Mouse (Mus musculus): ENCODE measurements around the gene Dlk1. TPM values are rescaled to one million over a fixed set of nuclear protein-coding genes. Genes with fewer than 3 reads are reported as not detected.
"Not testable (repeated sequence)": the region's sequence is repeated elsewhere in the genome, so short reads cannot be mapped to it uniquely, and the experiment has no call there.

Gene Dlk1
- polyA plus RNA-seq, 1 experiment from 2014 or later = 540 TPM

DNA sequence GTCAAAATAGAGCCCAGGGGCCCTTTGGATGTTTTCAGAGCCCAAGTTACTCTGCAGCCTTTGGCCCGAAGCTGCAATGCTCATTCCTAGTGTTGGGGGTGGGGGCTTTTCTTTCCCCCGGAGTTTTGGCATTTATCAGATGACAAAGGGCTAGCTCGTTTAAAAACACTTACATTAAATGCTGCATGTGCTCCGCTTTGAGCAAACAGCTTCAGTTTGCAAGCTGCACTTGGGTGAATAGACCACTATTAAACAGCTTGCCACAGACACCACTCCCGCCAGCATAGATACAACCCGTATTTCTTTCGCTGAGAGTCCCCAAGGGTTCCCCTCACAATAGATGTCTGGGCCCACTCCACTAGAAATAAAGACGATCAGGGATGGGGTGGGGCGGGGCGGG lies 6.3 kb downstream of the Dlk1 start:
- Histone ChIP-seq H3K4me2 (no peak overlapping the region), H3K27ac (no peak overlapping the region), H3K4me3 (no peak overlapping the region), H3K9me3 (replicated peaks) (no peaks in the 10 kb centered on the region), H3K4me1 (0 out of 2 replicates have a peak, but pooled peaks cover 3% of the 10 kb centered on the region), H3K27me3 (replicated peaks) (peaks cover 74% of the 10 kb centered on the region), H3K9ac (no peak overlapping the region), H3K36me3 (peaks cover 25% of the 10 kb centered on the region)
- WGBS (ENCODE audit: insufficient replicate concordance) = 33% methylated on average over 10 of the region's 10 CpGs
- ATAC-seq = no peak

DNA sequence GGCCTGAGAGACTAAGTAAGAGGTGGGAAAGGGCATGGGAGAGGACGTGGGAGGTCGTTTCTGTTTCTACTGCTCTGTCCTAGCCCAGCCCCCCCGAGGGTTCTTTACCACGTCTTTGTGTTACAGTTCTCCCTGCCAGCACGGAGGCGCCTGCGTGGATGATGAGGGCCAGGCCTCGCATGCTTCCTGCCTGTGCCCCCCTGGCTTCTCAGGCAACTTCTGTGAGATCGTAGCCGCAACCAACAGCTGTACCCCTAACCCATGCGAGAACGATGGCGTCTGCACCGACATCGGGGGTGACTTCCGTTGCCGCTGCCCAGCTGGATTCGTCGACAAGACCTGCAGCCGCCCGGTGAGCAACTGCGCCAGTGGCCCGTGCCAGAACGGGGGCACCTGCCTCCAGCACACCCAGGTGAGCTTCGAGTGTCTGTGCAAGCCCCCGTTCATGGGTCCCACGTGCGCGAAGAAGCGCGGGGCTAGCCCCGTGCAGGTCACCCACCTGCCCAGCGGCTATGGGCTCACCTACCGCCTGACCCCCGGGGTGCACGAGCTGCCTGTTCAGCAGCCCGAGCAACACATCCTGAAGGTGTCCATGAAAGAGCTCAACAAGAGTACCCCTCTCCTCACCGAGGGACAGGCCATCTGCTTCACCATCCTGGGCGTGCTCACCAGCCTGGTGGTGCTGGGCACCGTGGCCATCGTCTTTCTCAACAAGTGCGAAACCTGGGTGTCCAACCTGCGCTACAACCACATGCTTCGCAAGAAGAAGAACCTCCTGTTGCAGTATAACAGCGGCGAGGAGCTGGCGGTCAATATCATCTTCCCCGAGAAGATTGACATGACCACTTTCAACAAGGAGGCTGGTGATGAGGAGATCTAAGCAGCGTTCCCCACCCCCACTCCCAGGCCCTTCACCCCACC lies 7.1 kb downstream of the Dlk1 start:
- no peak overlapping the region for H3K4me2 ChIP-seq
- 0 out of 2 replicates have a peak, but pooled peaks cover 3% of the 10 kb centered on the region for H3K4me1 ChIP-seq
- H3K36me3 ChIP-seq = peaks cover 25% of the 10 kb centered on the region
- no peak for ATAC-seq
- H3K9me3 ChIP-seq (replicated peaks) = no peaks in the 10 kb centered on the region
- H3K27me3 ChIP-seq (replicated peaks) = peaks cover 65% of the 10 kb centered on the region
- 31% methylated on average over 49 of the region's 49 CpGs for WGBS (ENCODE audit: insufficient replicate concordance)
- H3K9ac ChIP-seq = no peak overlapping the region
- no peak overlapping the region for H3K4me3 ChIP-seq
- peak overlapping the region; percentile 11; the same call in 1 of the 2 replicates for H3K27ac ChIP-seq

- H3K27ac ChIP-seq = no peak overlapping the region
- H3K4me2 ChIP-seq = no peak overlapping the region
- ATAC-seq = no peak
- H3K36me3 ChIP-seq = peaks cover 13% of the 10 kb centered on the region
- 49% methylated on average over 10 of the region's 10 CpGs for WGBS (ENCODE audit: insufficient replicate concordance)
- peaks cover 38% of the 10 kb centered on the region for H3K27me3 ChIP-seq (replicated peaks)
- no peaks in the 10 kb centered on the region for H3K9me3 ChIP-seq (replicated peaks)
- H3K9ac ChIP-seq = no peak overlapping the region
- no peak overlapping the region for H3K4me3 ChIP-seq
- H3K4me1 ChIP-seq = 0 out of 2 replicates have a peak, but pooled peaks cover 3% of the 10 kb centered on the region
Measured at GRCm38 (mm10) chr12:109462594-109462993, 10.0 kb downstream of the Dlk1 start.

- not testable (repeated sequence) for H3K9me3 ChIP-seq (replicated peaks); H3K4me2 ChIP-seq; H3K4me3 ChIP-seq; H3K9ac ChIP-seq; H3K27ac ChIP-seq; H3K27me3 ChIP-seq (replicated peaks); ATAC-seq; H3K36me3 ChIP-seq; H3K4me1 ChIP-seq
- WGBS (ENCODE audit: insufficient replicate concordance) = 51% methylated on average over 4 of the region's 4 CpGs
Measured at GRCm38 (mm10) chr12:109467417-109467816, 14.8 kb downstream of the Dlk1 start.

DNA sequence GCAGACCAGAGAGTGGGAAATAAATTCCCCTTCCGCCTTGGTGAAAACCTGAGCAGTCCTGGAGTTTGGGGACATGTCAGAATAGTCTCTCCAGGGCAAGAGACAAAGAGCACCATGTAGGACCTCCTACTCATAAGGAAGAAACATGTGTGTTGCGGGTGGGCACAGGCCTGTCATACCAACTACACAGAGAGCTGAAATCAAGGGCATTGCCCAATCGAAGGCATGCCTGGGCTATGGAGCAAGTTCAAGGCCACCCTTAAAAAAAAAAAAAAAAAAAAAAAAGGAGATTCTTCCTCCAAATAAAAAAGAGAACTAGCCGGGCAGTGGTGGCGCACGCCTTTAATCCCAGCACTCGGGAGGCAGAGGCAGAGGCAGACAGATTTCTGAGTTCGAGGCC lies 17.2 kb downstream of the Dlk1 start:
- no peaks in the 10 kb centered on the region for H3K36me3 ChIP-seq
- H3K9ac ChIP-seq = no peak overlapping the region
- H3K4me3 ChIP-seq = no peak overlapping the region
- H3K27ac ChIP-seq = no peak overlapping the region
- H3K4me2 ChIP-seq = no peak overlapping the region
- ATAC-seq = no peak
- WGBS (ENCODE audit: insufficient replicate concordance) = 67% methylated on average over 8 of the region's 8 CpGs
- H3K27me3 ChIP-seq (replicated peaks) = no peaks in the 10 kb centered on the region
- H3K9me3 ChIP-seq (replicated peaks) = no peaks in the 10 kb centered on the region
- H3K4me1 ChIP-seq = no peaks in the 10 kb centered on the region

DNA sequence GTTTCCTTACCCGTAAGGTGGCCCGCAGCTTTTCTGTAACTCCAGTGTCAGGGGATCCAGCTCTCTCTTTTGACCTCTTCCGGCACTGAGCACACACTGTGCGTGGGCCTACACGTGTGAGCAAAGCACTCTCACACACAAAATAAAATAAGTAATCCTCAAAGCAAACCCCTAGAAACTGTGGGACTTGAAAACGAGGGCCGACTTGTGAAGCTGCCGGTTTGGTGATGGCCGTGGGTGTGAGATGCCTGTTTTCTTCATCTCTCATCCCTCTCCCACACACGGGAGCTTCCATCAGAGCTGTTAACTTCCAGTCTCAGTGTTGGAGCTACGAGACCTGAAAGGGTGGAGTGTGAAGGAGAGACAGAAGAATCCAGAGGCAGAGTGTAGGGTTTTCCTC lies 20.0 kb downstream of the Dlk1 start:
- Histone ChIP-seq H3K27me3 (replicated peaks) (0 out of 2 replicates have a peak, but pooled peaks cover 5% of the 10 kb centered on the region), H3K4me2 (no peak overlapping the region), H3K36me3 (no peaks in the 10 kb centered on the region), H3K9ac (no peak overlapping the region), H3K27ac (no peak overlapping the region), H3K4me1 (no peaks in the 10 kb centered on the region), H3K9me3 (replicated peaks) (no peaks in the 10 kb centered on the region), H3K4me3 (no peak overlapping the region)
- ATAC-seq = no peak
- 71% methylated on average over 11 of the region's 11 CpGs for WGBS (ENCODE audit: insufficient replicate concordance)

- no peak for ATAC-seq
- Histone ChIP-seq H3K36me3 (no peaks in the 10 kb centered on the region), H3K9me3 (replicated peaks) (no peaks in the 10 kb centered on the region), H3K4me1 (no peaks in the 10 kb centered on the region), H3K4me2 (no peak overlapping the region), H3K4me3 (no peak overlapping the region), H3K9ac (no peak overlapping the region), H3K27me3 (replicated peaks) (0 out of 2 replicates have a peak, but pooled peaks cover 5% of the 10 kb centered on the region), H3K27ac (no peak overlapping the region)
- WGBS (ENCODE audit: insufficient replicate concordance) = 44% methylated on average over 6 of the region's 6 CpGs
Measured at GRCm38 (mm10) chr12:109473575-109473976, 21.0 kb downstream of the Dlk1 start.

- no peaks in the 10 kb centered on the region for H3K9me3 ChIP-seq (replicated peaks)
- H3K4me2 ChIP-seq = no peak overlapping the region
- 58% methylated on average over 9 of the region's 9 CpGs for WGBS (ENCODE audit: insufficient replicate concordance)
- H3K9ac ChIP-seq = no peak overlapping the region
- H3K4me1 ChIP-seq = no peaks in the 10 kb centered on the region
- ATAC-seq = no peak
- H3K36me3 ChIP-seq = no peaks in the 10 kb centered on the region
- no peak overlapping the region for H3K4me3 ChIP-seq
- H3K27ac ChIP-seq = no peak overlapping the region
- 0 out of 2 replicates have a peak, but pooled peaks cover 5% of the 10 kb centered on the region for H3K27me3 ChIP-seq (replicated peaks)
Measured at GRCm38 (mm10) chr12:109474187-109474606, 21.6 kb downstream of the Dlk1 start.

DNA sequence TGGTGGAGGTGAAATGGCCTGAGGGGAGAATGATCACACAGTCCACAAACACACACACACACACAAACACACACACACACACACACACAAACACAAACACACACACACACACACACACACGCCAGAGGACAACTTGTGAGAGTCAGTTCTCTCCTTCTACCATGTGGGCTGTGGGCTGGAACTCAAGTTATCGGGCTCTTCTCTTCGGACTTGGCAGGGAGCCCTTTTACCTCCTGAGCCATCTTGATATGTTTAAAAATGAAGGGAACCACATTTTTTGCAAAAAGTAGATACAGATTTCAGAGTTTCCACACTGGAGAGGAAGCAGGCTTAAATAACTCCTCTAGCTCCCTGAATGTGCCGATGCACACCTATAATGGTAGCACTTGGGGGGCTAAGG lies 22.9 kb downstream of the Dlk1 start:
- Histone ChIP-seq H3K9me3 (replicated peaks) (no peaks in the 10 kb centered on the region), H3K4me3 (no peak overlapping the region), H3K36me3 (no peaks in the 10 kb centered on the region), H3K27ac (no peak overlapping the region), H3K4me2 (no peak overlapping the region), H3K4me1 (no peaks in the 10 kb centered on the region), H3K9ac (no peak overlapping the region), H3K27me3 (replicated peaks) (0 out of 2 replicates have a peak, but pooled peaks cover 5% of the 10 kb centered on the region)
- WGBS (ENCODE audit: insufficient replicate concordance) = 62% methylated on average over 4 of the region's 4 CpGs
- ATAC-seq = no peak

DNA sequence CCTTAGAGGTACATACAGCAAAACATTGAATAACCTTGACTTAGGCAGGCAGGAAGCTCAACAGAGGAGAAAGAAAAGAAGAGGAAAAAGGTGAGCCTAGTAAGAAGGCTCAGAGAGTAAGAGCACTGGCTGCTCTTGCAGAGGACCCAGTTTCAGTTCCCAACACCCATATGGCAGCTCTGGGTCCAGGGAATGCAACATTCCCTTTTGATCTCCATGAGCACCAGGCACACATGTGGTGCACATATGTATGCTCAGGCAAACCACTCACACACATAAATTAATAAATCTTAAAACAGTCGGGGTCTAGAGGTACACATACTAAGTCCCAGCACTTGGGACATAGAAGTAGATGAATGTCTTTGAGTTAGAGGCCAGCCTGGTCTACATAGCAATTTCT lies 33.9 kb downstream of the Dlk1 start:
- not testable (repeated sequence) for H3K27ac ChIP-seq; H3K36me3 ChIP-seq; H3K27me3 ChIP-seq (replicated peaks); H3K4me1 ChIP-seq; H3K4me3 ChIP-seq; H3K9me3 ChIP-seq (replicated peaks); ATAC-seq; H3K4me2 ChIP-seq; H3K9ac ChIP-seq
- WGBS (ENCODE audit: insufficient replicate concordance) = 32% methylated on average over 1 of the region's 1 CpGs

- H3K4me1 ChIP-seq = peaks cover 9% of the 10 kb centered on the region; the same call in 1 of the 2 replicates
- H3K4me3 ChIP-seq = no peak overlapping the region
- no peak overlapping the region for H3K27ac ChIP-seq
- H3K36me3 ChIP-seq = no peaks in the 10 kb centered on the region
- H3K9ac ChIP-seq = no peak overlapping the region
- no peak overlapping the region for H3K4me2 ChIP-seq
- H3K27me3 ChIP-seq (replicated peaks) = no peaks in the 10 kb centered on the region; the same call in 1 of the 2 replicates
- ATAC-seq = no peak
- H3K9me3 ChIP-seq (replicated peaks) = no peaks in the 10 kb centered on the region
- 40% methylated on average over 3 of the region's 3 CpGs for WGBS (ENCODE audit: insufficient replicate concordance)
Measured at GRCm38 (mm10) chr12:109491701-109492100, 39.1 kb downstream of the Dlk1 start.

GRCm38 (mm10) chr12:109493381-109493780 lies 40.8 kb downstream of the Dlk1 start:
- Histone ChIP-seq H3K27ac (no peak overlapping the region), H3K36me3 (no peaks in the 10 kb centered on the region), H3K4me3 (no peak overlapping the region), H3K27me3 (replicated peaks) (no peaks in the 10 kb centered on the region; the same call in 1 of the 2 replicates), H3K4me1 (peaks cover 9% of the 10 kb centered on the region; the same call in 1 of the 2 replicates), H3K9me3 (replicated peaks) (no peaks in the 10 kb centered on the region), H3K4me2 (no peak overlapping the region), H3K9ac (no peak overlapping the region)
- no peak for ATAC-seq
- 85% methylated on average over 9 of the region's 9 CpGs for WGBS (ENCODE audit: insufficient replicate concordance)
